Mouse (Mus musculus) thymus, postnatal 25 days (tissue): ENCODE measurements around the gene Sipa1l3.

ENCODE experiments used
- DNase-seq: peaks from one replicate; pipeline ENCODE4 v3.0.0; 2022

The Sipa1l3 gene

GRCm38 (mm10) chr7:29475005-29475404 is 43.4 kb downstream of the Sipa1l3 start:
- DNase-seq, result no peak

GRCm38 (mm10) chr7:29471309-29471708 is 47.1 kb downstream of the Sipa1l3 start:
- DNase-seq, result peak; percentile 51

GRCm38 (mm10) chr7:29469602-29470344 is 48.7 kb downstream of the Sipa1l3 start:
- DNase-seq, result no peak

- no peak for DNase-seq
These were observed 49.8 kb downstream of the Sipa1l3 start for GRCm38 (mm10) chr7:29468593-29468992.

GRCm38 (mm10) chr7:29466585-29466984 is 51.9 kb downstream of the Sipa1l3 start:
- no peak for DNase-seq

GRCm38 (mm10) chr7:29465736-29466135 is 52.7 kb downstream of the Sipa1l3 start:
- DNase-seq, result no peak

GRCm38 (mm10) chr7:29462820-29463219 is 55.6 kb downstream of the Sipa1l3 start:
- DNase-seq, result no peak

GRCm38 (mm10) chr7:29462178-29462577 is 56.3 kb downstream of the Sipa1l3 start:
- DNase-seq, result no peak

- no peak for DNase-seq
These were observed 56.9 kb downstream of the Sipa1l3 start for GRCm38 (mm10) chr7:29461557-29461956.

GRCm38 (mm10) chr7:29458889-29459740 is 59.3 kb downstream of the Sipa1l3 start:
- DNase-seq, result no peak

GRCm38 (mm10) chr7:29457772-29458171 is 60.7 kb downstream of the Sipa1l3 start:
- DNase-seq, result no peak

- peak; percentile 30 for DNase-seq
These were observed 61.7 kb downstream of the Sipa1l3 start for GRCm38 (mm10) chr7:29456716-29457115.

GRCm38 (mm10) chr7:29455591-29455990 is 62.9 kb downstream of the Sipa1l3 start:
- DNase-seq, result no peak

GRCm38 (mm10) chr7:29454965-29455364 is 63.5 kb downstream of the Sipa1l3 start:
- no peak for DNase-seq

- DNase-seq, result no peak
These were observed 65.3 kb downstream of the Sipa1l3 start for GRCm38 (mm10) chr7:29452991-29453741.

GRCm38 (mm10) chr7:29452381-29452780 is 66.1 kb downstream of the Sipa1l3 start:
- DNase-seq, result no peak

- DNase-seq, result no peak
These were observed 68.3 kb downstream of the Sipa1l3 start for GRCm38 (mm10) chr7:29450175-29450574.

- no peak for DNase-seq
These were observed 69.6 kb downstream of the Sipa1l3 start for GRCm38 (mm10) chr7:29448830-29449229.

GRCm38 (mm10) chr7:29447147-29447829 is 71.2 kb downstream of the Sipa1l3 start:
- no peak for DNase-seq

- no peak for DNase-seq
These were observed 72.3 kb downstream of the Sipa1l3 start for GRCm38 (mm10) chr7:29446156-29446555.

GRCm38 (mm10) chr7:29444527-29444926 is 73.9 kb downstream of the Sipa1l3 start:
- no peak for DNase-seq

- no peak for DNase-seq
These were observed 74.4 kb downstream of the Sipa1l3 start for GRCm38 (mm10) chr7:29444070-29444469.

- DNase-seq, result no peak
These were observed 76.6 kb downstream of the Sipa1l3 start for GRCm38 (mm10) chr7:29441793-29442192.
